Mouse (Mus musculus) embryo, embryonic 10 days (tissue): Measurements from ENCODE around the gene Bcor.

ENCODE experiments used
- DNase-seq: peaks from one replicate; pipeline ENCODE4 v3.0.0-alpha.2; 2015; ENCODE audit warnings: low spot score

Bcor gene

GRCm38 (mm10) chrX:12151269-12151995 lies 8.7 kb downstream of the Bcor start:
- DNase-seq, result peak; percentile 11

- DNase-seq, result peak; percentile 72
Measured at GRCm38 (mm10) chrX:12150425-12150824, 9.7 kb downstream of the Bcor start.

GRCm38 (mm10) chrX:12146263-12146662 lies 13.9 kb downstream of the Bcor start:
- no peak for DNase-seq

DNA sequence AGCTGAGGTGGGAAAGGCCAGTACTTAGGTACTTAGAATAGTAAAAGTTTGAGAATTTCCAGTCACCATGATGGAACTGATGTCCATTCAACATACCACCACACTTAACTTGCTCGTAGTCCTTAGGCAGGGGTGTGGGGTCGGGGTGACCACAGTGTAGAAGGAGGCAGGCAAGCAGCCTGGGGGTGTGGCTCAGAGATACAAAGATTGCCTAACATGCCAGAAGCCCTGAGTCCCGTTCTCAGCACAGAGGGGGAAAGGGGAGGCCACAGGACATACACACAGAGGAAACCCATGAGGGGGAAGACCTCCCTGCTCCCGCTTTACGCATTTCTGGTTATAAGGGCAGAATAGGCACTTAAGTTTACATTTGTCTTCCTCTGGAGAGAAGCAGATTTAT lies 17.3 kb downstream of the Bcor start:
- no peak for DNase-seq

DNA sequence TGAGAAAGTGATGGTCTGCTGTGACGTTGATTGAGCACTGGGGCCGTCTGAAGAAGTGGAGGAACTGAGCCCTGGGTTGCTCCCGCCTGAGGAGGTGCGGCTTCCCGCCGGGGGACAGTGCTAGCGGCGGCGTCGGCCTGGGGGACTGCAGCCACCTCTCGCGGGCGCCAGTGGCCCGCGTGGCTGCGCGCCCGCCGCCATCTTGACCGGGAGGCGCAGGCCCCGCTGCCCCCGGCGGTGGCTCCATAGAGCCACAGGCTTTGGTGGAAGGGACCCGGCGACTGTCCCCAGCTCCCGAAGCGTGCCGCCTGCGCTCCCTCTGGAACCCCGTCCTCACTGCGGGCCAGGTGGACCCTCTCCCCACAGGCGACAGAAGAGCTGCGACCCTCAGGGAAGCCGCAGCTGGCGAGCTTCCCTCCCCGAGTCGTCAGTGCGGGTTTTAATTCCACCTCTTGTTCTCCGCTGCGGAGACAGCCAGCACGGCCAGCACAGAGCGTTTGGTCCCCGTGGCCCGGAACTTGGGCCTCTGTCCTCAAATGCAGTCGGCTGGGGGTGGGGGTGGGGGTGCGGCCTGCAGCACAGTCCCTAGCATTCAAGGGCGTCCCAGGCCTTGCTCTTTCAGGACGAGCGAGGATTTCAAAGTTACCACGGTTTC lies 19.9 kb downstream of the Bcor start:
- DNase-seq, result peak; percentile 8

DNA sequence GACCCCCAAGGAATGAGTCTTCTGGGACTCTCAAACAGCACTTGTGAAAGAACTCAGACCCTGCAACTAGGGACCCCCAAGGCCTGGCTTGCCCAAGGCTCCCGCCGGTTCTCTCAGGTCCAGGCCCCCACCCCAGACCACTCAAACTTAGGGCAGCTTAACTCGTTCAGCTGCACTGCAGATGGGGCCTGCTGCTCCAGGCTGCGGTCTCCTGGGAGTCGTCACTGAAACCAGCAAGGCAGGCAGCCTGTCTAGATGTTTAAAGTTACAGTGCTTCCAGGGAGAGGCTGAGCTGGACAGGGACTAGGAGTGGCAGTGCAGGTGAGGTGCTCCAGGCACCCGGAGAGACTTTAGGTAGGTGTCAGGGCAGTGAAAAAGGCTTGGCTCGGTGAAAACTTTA lies 21.9 kb downstream of the Bcor start:
- DNase-seq, result no peak

DNA sequence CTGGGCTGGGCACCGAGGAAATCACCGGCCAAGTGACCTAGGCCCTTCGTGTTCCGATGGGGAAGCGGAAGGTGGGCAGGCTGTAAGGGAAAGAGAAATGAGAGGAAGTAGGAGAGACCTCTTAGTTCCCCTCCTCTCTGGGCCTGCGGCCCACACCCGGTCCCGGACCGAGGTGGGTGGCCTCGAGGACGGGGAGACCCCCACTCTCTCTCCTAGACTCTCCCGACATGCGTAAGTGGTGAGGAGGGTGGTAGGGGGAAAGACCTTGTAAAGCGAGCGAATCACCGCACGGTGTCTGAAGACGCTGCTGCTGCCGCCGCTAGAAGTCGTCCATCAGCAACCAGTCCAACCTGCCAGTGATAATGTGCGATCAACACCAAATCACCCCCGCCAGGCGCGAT lies 23.0 kb downstream of the Bcor start:
- DNase-seq, result peak; percentile 59

GRCm38 (mm10) chrX:12136261-12137101 lies 23.7 kb downstream of the Bcor start:
- peak; percentile 80 for DNase-seq

GRCm38 (mm10) chrX:12135121-12136111 lies 24.7 kb downstream of the Bcor start:
- DNase-seq, result no peak

DNA sequence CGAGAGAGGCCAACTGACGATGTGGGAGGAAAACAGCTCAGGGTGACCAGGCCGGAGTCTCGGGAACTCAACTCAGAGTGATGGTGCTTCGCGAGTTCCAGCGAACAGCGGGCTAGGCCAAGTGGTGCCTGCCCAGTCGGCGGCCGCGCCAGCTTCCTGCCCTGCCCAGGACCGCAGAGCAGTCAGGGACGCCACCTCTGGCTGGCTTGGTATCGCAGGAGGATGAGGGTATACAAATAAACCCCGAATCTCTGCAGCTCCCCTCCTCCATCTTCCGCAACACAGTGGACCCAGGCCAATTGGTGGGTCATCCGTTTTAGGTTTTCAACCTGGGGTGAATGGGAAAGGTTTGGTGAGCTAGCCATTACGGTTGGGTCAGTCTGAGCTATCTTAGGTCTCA lies 25.6 kb downstream of the Bcor start:
- DNase-seq, result peak; percentile 76

GRCm38 (mm10) chrX:12133836-12134431 lies 26.2 kb downstream of the Bcor start:
- no peak for DNase-seq

DNA sequence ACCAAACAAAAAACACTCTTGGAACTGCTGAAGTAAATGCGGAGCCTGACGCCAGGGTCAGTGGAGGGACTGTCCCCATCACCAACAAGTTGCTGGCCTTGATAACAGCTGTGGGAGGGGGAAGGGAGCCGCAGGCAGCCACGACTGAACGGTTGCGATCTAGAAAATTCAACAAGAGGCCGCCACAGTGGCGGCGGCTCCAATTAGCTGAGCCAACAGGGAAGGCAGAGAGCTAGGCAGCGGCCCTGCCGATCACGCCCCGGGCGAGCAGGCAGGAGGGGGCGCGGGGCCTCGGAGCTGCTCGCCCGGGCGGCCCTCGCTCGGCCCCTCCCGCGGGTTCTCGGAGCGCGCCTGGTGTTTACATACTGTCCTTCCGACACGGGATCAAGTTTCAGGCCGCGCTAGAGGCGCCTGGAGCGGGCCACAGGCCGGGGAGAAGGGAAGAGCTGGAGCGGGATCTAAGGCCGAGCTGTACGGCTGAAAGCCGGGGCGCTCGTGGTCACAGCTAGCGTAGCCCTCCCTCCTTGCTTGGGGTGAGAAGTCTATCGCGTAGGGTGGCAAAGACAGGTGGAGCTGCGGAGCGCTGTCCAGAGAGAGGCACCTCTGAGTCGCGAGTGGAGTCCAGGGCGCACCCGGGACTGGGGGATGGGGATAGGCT lies 26.8 kb downstream of the Bcor start:
- peak; percentile 77 for DNase-seq

GRCm38 (mm10) chrX:12132541-12133177 lies 27.5 kb downstream of the Bcor start:
- no peak for DNase-seq

- no peak for DNase-seq
Measured at GRCm38 (mm10) chrX:12129828-12130809, 30.0 kb downstream of the Bcor start.

- DNase-seq, result no peak
Measured at GRCm38 (mm10) chrX:12129230-12129629, 30.9 kb downstream of the Bcor start.

- peak; percentile 78 for DNase-seq
Measured at GRCm38 (mm10) chrX:12128165-12129083, 31.7 kb downstream of the Bcor start.

- DNase-seq, result no peak
Measured at GRCm38 (mm10) chrX:12127799-12128164, 32.4 kb downstream of the Bcor start.
